Mouse (Mus musculus): ENCODE measurements at regions not wholly inside any gene's neighbourhood (a gene's known extent, or its start where the extent isn't known, plus 50 kb on each side); places are given as distances from the start of the nearest gene placed in this dataset.

DNA sequence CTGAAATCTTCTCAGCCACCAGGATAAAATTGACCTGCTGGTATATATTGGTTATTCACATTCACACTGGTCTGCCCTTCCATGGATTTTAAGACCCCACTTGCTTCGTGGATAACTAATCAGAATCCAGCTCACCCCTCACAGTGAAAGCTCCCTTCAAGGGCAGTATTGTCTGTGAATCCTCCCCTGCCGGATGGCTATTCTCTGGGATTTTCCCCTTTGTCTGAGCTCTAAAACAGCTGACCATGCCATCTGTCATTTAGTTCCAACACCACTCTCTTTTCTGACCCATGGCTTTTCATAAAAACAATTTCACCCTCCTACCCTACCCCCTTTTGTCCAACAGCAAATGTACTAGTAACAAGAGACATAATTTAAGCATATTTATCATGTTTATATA, 920.8 kb upstream of the Gm7489 start:
- TF ChIP-seq CTCF (IDR thresholded peaks at IDR 0.05; ENCODE audit: low read depth), result no peak
- no peak for TF ChIP-seq EP300 (IDR thresholded peaks at IDR 0.05; ENCODE audit: low read depth)
